Mouse (Mus musculus): Measurements from ENCODE around the gene Ufc1. TPM values are rescaled to one million over a fixed set of nuclear protein-coding genes. Genes with fewer than 3 reads are reported as not detected.
"Not testable (repeated sequence)": the region's sequence is repeated elsewhere in the genome, so short reads cannot be mapped to it uniquely, and the experiment has no call there.

Gene Ufc1
- polyA plus RNA-seq, 1 experiment from 2014 or later = 112 TPM

- no peak overlapping the region for H3K4me2 ChIP-seq (replicated peaks)
- no peak for ATAC-seq
- peaks cover 9% of the 10 kb centered on the region for H3K4me1 ChIP-seq (replicated peaks)
- H3K27me3 ChIP-seq = no peaks in the 10 kb centered on the region
- H3K9ac ChIP-seq (replicated peaks) = no peak overlapping the region
- H3K4me3 ChIP-seq (replicated peaks) = no peak overlapping the region
- H3K9me3 ChIP-seq = no peaks in the 10 kb centered on the region
- H3K27ac ChIP-seq = no peak overlapping the region
- no peaks in the 10 kb centered on the region for H3K36me3 ChIP-seq
Measured at GRCm38 (mm10) chr1:171321415-171321814, 26.6 kb upstream of the Ufc1 start.

DNA sequence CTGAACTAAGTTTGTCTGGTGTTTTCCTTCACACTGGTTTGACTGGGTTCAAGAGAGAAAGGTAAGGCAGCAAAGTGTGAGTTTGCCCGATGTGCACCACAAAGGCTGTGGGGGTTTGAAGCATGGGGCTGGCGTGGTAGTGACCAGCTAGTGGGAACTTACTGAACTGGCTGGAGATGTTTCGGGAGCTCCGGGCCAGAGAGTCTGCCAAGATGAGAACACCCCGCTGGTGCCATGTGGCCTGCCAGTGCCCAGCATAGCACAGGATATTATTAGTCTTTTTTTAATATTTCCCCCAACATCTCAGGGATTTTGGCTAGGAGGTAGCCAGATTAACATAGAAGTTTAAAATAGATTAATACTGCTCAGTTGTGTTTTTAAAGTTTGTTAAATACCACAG, 25.3 kb upstream of the Ufc1 start:
- H3K9me3 ChIP-seq = no peaks in the 10 kb centered on the region
- no peak for ATAC-seq
- H3K9ac ChIP-seq (replicated peaks) = no peak overlapping the region
- no peak overlapping the region for H3K27ac ChIP-seq
- H3K4me1 ChIP-seq (replicated peaks) = no peaks in the 10 kb centered on the region
- no peaks in the 10 kb centered on the region for H3K36me3 ChIP-seq
- no peak overlapping the region for H3K4me2 ChIP-seq (replicated peaks)
- no peak overlapping the region for H3K4me3 ChIP-seq (replicated peaks)
- H3K27me3 ChIP-seq = no peaks in the 10 kb centered on the region
- 12% methylated on average over 5 of the region's 5 CpGs for WGBS

GRCm38 (mm10) chr1:171319748-171320147, 24.9 kb upstream of the Ufc1 start:
- no peaks in the 10 kb centered on the region for H3K36me3 ChIP-seq
- no peak overlapping the region for H3K9ac ChIP-seq (replicated peaks)
- H3K27me3 ChIP-seq = no peaks in the 10 kb centered on the region
- no peak overlapping the region for H3K4me2 ChIP-seq (replicated peaks)
- no peak for ATAC-seq
- no peaks in the 10 kb centered on the region for H3K9me3 ChIP-seq
- H3K4me1 ChIP-seq (replicated peaks) = no peaks in the 10 kb centered on the region
- WGBS = 14% methylated on average over 7 of the region's 7 CpGs
- no peak overlapping the region for H3K4me3 ChIP-seq (replicated peaks)
- H3K27ac ChIP-seq = no peak overlapping the region

GRCm38 (mm10) chr1:171309321-171309720, 14.5 kb upstream of the Ufc1 start:
- ATAC-seq = no peak
- 81% methylated on average over 2 of the region's 2 CpGs for WGBS
- H3K27ac ChIP-seq = no peak overlapping the region
- no peak overlapping the region for H3K9ac ChIP-seq (replicated peaks)
- H3K4me2 ChIP-seq (replicated peaks) = no peak overlapping the region
- no peaks in the 10 kb centered on the region for H3K9me3 ChIP-seq
- H3K4me3 ChIP-seq (replicated peaks) = no peak overlapping the region
- no peaks in the 10 kb centered on the region; the same call in 1 of the 2 replicates for H3K27me3 ChIP-seq
- H3K36me3 ChIP-seq = no peaks in the 10 kb centered on the region
- no peaks in the 10 kb centered on the region for H3K4me1 ChIP-seq (replicated peaks)

GRCm38 (mm10) chr1:171306157-171306556, 11.3 kb upstream of the Ufc1 start:
- not testable (repeated sequence) for H3K4me1 ChIP-seq (replicated peaks); H3K27me3 ChIP-seq; H3K4me3 ChIP-seq (replicated peaks); H3K36me3 ChIP-seq; H3K9ac ChIP-seq (replicated peaks); H3K27ac ChIP-seq; H3K4me2 ChIP-seq (replicated peaks); H3K9me3 ChIP-seq; ATAC-seq
- 70% methylated on average over 5 of the region's 5 CpGs for WGBS

- Histone ChIP-seq H3K27ac (no peak overlapping the region), H3K9me3 (no peaks in the 10 kb centered on the region), H3K27me3 (peaks cover 25% of the 10 kb centered on the region), H3K4me1 (replicated peaks) (peaks cover 8% of the 10 kb centered on the region), H3K4me3 (replicated peaks) (no peak overlapping the region), H3K4me2 (replicated peaks) (no peak overlapping the region), H3K36me3 (no peaks in the 10 kb centered on the region), H3K9ac (replicated peaks) (no peak overlapping the region)
- 67% methylated on average over 3 of the region's 3 CpGs for WGBS
- ATAC-seq = no peak
Measured at GRCm38 (mm10) chr1:171298226-171298625, 3.4 kb upstream of the Ufc1 start.

GRCm38 (mm10) chr1:171295063-171295402, 209 bp upstream of the Ufc1 start:
- Histone ChIP-seq H3K9me3 (no peaks in the 10 kb centered on the region), H3K4me3 (replicated peaks) (peak overlapping the region; percentile 71), H3K36me3 (peaks cover under 1% of the 10 kb centered on the region; the same call in 1 of the 2 replicates), H3K9ac (replicated peaks) (peak overlapping the region; percentile 77), H3K4me1 (replicated peaks) (peaks cover 10% of the 10 kb centered on the region), H3K27me3 (peaks cover 25% of the 10 kb centered on the region), H3K27ac (peak overlapping the region; percentile 89), H3K4me2 (replicated peaks) (peak overlapping the region; percentile 82)
- peak; percentile 58 for ATAC-seq
- 15% methylated on average over 3 of the region's 3 CpGs for WGBS

DNA sequence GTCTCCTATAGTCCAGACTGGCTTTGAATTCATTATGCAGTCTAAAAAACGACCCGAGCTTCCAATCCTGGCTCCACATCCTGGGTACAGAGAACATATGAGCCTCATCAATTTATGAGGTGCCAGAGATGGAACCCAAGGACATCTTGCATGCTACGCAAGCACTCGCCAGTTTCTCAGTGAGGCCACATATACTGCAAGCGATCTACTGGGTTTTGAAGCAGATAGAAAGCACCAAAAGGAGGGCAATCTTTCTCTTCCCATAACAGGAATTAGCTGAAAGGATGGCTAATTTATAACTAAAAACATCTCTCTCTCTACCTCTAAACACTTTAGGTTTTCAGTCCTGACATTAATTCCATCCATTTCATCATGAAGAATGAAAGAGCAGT, 922 bp downstream of the Ufc1 start:
- Histone ChIP-seq H3K36me3 (peaks cover 10% of the 10 kb centered on the region), H3K4me3 (replicated peaks) (peak overlapping the region; percentile 71), H3K27me3 (peaks cover 24% of the 10 kb centered on the region), H3K4me2 (replicated peaks) (peak overlapping the region; percentile 82), H3K27ac (peak overlapping the region; percentile 89), H3K9ac (replicated peaks) (peak overlapping the region; percentile 77), H3K4me1 (replicated peaks) (peaks cover 10% of the 10 kb centered on the region), H3K9me3 (no peaks in the 10 kb centered on the region)
- no peak for ATAC-seq
- 49% methylated on average over 5 of the region's 5 CpGs for WGBS

DNA sequence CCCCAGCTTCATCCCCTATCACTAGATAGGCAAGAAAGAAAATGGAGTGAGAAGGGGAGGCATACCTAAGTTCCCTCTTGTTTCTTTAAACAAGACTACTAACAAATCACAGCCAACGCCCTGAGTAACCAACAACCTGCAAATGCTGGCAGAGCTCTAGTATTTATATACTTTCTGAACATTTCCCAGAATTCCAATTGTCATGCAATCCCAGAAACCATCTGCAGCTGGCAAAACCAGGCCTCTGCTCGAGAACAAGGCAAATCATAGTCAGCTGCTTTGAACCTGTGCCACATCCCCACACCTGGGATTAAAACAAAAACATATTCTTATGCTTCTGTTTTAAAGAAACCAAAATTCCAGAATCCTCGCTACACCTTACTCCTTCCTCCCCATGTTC, 1.5 kb downstream of the Ufc1 start:
- no peak for ATAC-seq
- no peaks in the 10 kb centered on the region for H3K9me3 ChIP-seq
- H3K4me3 ChIP-seq (replicated peaks) = peak overlapping the region; percentile 71
- H3K4me1 ChIP-seq (replicated peaks) = peaks cover 13% of the 10 kb centered on the region
- H3K4me2 ChIP-seq (replicated peaks) = peak overlapping the region; percentile 82
- 96% methylated on average over 3 of the region's 3 CpGs for WGBS
- H3K27ac ChIP-seq = no peak overlapping the region
- H3K27me3 ChIP-seq = peaks cover 19% of the 10 kb centered on the region
- peak overlapping the region; percentile 77; the same call in 1 of the 2 replicates for H3K9ac ChIP-seq (replicated peaks)
- peaks cover 16% of the 10 kb centered on the region for H3K36me3 ChIP-seq

DNA sequence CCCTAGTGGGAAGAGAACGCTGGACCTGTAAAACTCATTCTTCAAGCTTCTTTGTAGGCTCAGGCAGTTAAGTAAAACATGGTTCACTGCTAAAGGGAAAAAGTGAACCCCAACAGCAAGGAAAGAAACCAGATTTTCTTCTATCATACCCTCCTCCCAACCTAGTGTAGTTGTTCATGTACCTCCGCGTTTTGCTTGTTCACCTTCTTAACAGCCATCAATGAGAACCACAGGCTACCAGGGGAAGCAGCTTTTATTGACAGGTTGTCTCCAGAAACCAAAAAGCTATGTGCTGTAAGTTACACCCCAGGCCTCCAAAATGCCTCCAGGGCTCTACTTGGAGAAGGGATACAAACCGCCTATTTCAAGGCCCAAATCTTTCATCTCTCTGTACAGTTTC, 6.5 kb downstream of the Ufc1 start:
- H3K27me3 ChIP-seq = no peaks in the 10 kb centered on the region
- peak overlapping the region; percentile 98 for H3K27ac ChIP-seq
- ATAC-seq = no peak
- no peaks in the 10 kb centered on the region for H3K9me3 ChIP-seq
- peaks cover 36% of the 10 kb centered on the region for H3K4me1 ChIP-seq (replicated peaks)
- peak overlapping the region; percentile 89 for H3K4me3 ChIP-seq (replicated peaks)
- 0 out of 2 replicates have a peak overlapping the region, but pooled peaks have one; percentile 39 for H3K9ac ChIP-seq (replicated peaks)
- 71% methylated on average over 4 of the region's 4 CpGs for whole genome bisulfite sequencing
- peaks cover 50% of the 10 kb centered on the region for H3K36me3 ChIP-seq
- H3K4me2 ChIP-seq (replicated peaks) = peak overlapping the region; percentile 73

GRCm38 (mm10) chr1:171287136-171288081, 7.4 kb downstream of the Ufc1 start, which contains the start of gene Usp21:
Gene Usp21, minus strand, starts transcription at chr1:171287991.
- Histone ChIP-seq H3K4me2 (replicated peaks) (peak within 1 kb of the TSS; percentile 73), H3K27me3 (no peaks in the 10 kb centered on the region), H3K36me3 (peaks cover 56% of the 10 kb centered on the region), H3K27ac (peak within 1 kb of the TSS; percentile 98), H3K9ac (replicated peaks) (peak within 1 kb of the TSS; percentile 96), H3K9me3 (no peaks in the 10 kb centered on the region), H3K4me1 (replicated peaks) (peaks cover 32% of the 10 kb centered on the region), H3K4me3 (replicated peaks) (peak within 1 kb of the TSS; percentile 89)
- ATAC-seq = peak; percentile 95
- WGBS = under 1% methylated on average over 49 of the region's 49 CpGs

DNA sequence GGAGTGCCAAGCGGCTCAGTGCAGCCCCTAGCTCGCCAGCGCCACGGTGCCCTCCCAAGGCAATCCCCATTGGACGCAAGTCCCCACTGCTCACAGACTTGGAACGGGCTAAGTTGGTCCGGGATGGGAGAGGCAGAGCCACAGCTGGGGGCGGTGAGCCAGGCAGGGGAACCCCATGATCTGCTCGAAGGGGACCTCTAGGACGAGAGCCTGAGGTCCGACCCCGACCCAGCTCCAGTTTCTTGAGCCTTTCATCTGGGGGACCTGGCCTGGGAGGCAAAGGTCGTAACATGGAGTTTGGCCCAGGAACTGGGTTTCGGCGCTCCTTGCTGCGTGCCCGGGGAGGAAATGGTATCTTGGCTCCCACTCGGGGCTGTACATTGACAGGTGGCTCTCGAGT, 8.3 kb downstream of the Ufc1 start:
- peak overlapping the region; percentile 96 for H3K9ac ChIP-seq (replicated peaks)
- H3K36me3 ChIP-seq = peaks cover 61% of the 10 kb centered on the region
- H3K9me3 ChIP-seq = no peaks in the 10 kb centered on the region
- H3K4me3 ChIP-seq (replicated peaks) = peak overlapping the region; percentile 89
- no peaks in the 10 kb centered on the region for H3K27me3 ChIP-seq
- H3K4me1 ChIP-seq (replicated peaks) = peaks cover 40% of the 10 kb centered on the region
- peak overlapping the region; percentile 73 for H3K4me2 ChIP-seq (replicated peaks)
- no peak for ATAC-seq
- 87% methylated on average over 19 of the region's 19 CpGs for WGBS
- H3K27ac ChIP-seq = peak overlapping the region; percentile 98; the same call in 1 of the 2 replicates

All from midbrain, embryonic 13.5 days (tissue).